Mouse (Mus musculus): Measurements from ENCODE around the gene Ube2t. TPM values are rescaled to one million over a fixed set of nuclear protein-coding genes. Genes with fewer than 3 reads are reported as not detected.
A peak's percentile ranks its signal among the peaks of the same experiment; 100 is the strongest.

The Ube2t gene
- total and polyA plus RNA-seq, 2 experiments from 2014 or later: 3.1 to 5.3 TPM

DNA sequence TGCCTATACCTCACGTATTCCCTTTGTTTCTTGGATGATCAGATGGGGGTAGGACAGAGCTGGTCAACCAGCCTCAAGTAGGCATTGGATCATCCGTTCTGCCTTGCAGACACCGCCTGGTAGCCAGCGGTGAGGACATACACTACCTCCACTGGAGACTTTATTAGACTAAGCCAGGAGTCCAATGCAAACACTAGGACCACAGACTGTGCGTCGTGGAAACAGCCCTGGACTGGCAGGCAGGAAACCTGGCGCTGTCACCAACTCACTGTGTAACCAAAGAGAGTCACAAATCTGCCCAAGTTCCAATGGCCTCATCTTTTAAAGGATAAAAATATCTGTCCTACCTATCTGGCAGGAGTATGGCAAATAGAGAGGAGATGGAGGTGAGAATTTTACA is 34.1 kb downstream of the Ube2t start:
- no peaks in the 10 kb centered on the region for H3K27me3 ChIP-seq (ENCODE audit: insufficient read depth, low read length)
- H3K4me2 ChIP-seq (ENCODE audit: low read depth, low read length, poor library complexity, severe bottlenecking): no peak overlapping the region
- no peaks in the 10 kb centered on the region for H3K4me1 ChIP-seq (ENCODE audit: insufficient read depth, low read length)
- no peak for TF ChIP-seq CTCF (IDR thresholded peaks at IDR 0.05)
- WGBS: 87% methylated on average over 7 of the region's 7 CpGs
- H3K4me3 ChIP-seq (ENCODE audit: low read depth, low read length): no peak overlapping the region
- H3K9ac ChIP-seq (replicated peaks; ENCODE audit: low read length, poor library complexity, severe bottlenecking): no peak overlapping the region
- DNase-seq (ENCODE audit: low spot score) (no peak), ATAC-seq (ENCODE audit: low FRiP score) (no peak)
- H3K36me3 ChIP-seq (ENCODE audit: insufficient read depth, low read length): no peaks in the 10 kb centered on the region
- no peak overlapping the region for H3K27ac ChIP-seq (ENCODE audit: low read depth, low read length)
- no peaks in the 10 kb centered on the region for H3K9me3 ChIP-seq (ENCODE audit: low read length)

DNA sequence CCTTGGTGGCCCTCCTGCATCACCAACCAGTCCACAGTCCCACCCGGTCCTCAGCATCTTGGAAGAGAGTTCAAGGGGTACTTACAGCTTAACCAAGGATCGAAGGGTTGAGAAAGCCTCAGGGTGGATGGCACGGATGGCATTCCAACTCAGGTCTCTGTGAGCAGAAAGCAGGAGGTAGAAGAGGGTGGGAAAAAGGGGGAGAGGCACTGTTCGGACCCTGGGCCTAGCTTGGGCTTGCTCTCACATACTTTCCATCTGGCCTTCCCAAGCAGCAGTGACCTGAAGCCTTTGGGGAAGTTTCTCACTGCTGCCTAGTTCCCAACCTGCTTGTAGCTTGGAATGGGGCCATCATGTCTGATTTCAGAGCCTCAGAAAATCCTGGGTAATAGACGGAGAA is 35.2 kb downstream of the Ube2t start:
- Histone ChIP-seq H3K4me1 (ENCODE audit: insufficient read depth, low read length) (no peaks in the 10 kb centered on the region), H3K27me3 (ENCODE audit: insufficient read depth, low read length) (no peaks in the 10 kb centered on the region), H3K4me2 (ENCODE audit: low read depth, low read length, poor library complexity, severe bottlenecking) (no peak overlapping the region), H3K9me3 (ENCODE audit: low read length) (no peaks in the 10 kb centered on the region), H3K9ac (replicated peaks; ENCODE audit: low read length, poor library complexity, severe bottlenecking) (no peak overlapping the region), H3K4me3 (ENCODE audit: low read depth, low read length) (no peak overlapping the region), H3K27ac (ENCODE audit: low read depth, low read length) (no peak overlapping the region), H3K36me3 (ENCODE audit: insufficient read depth, low read length) (no peaks in the 10 kb centered on the region)
- TF ChIP-seq CTCF (IDR thresholded peaks at IDR 0.05): no peak
- whole genome bisulfite sequencing: 80% methylated on average over 5 of the region's 5 CpGs
- DNase-seq (ENCODE audit: low spot score): no peak
- no peak for ATAC-seq (ENCODE audit: low FRiP score)

DNA sequence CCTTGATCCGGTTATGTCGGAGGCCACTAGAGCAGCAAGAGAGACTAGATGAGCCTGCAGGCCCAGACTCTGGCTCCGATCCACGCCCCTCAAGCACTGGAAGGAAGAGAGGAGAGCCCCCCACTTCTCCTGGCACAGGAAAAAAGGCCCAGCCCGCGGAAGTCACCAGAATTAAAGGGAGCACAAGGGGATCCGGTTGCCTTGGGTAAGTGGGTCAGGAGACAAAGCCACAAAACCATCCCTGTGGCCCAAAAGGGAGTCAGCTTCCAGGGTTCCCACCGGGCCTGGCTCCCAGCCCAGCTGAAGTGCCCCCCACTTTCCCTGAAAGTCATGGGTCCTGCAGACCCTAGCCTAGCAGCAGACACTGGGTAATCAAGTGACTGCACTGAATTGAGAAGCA is 35.9 kb downstream of the Ube2t start:
- DNase-seq (ENCODE audit: low spot score) (peak; percentile 74), ATAC-seq (ENCODE audit: low FRiP score) (no peak)
- Histone ChIP-seq H3K27me3 (ENCODE audit: insufficient read depth, low read length) (no peaks in the 10 kb centered on the region), H3K9ac (replicated peaks; ENCODE audit: low read length, poor library complexity, severe bottlenecking) (no peak overlapping the region), H3K4me1 (ENCODE audit: insufficient read depth, low read length) (no peaks in the 10 kb centered on the region), H3K9me3 (ENCODE audit: low read length) (no peaks in the 10 kb centered on the region), H3K36me3 (ENCODE audit: insufficient read depth, low read length) (no peaks in the 10 kb centered on the region), H3K27ac (ENCODE audit: low read depth, low read length) (no peak overlapping the region), H3K4me3 (ENCODE audit: low read depth, low read length) (no peak overlapping the region), H3K4me2 (ENCODE audit: low read depth, low read length, poor library complexity, severe bottlenecking) (no peak overlapping the region)
- TF ChIP-seq CTCF (IDR thresholded peaks at IDR 0.05): no peak
- WGBS: 78% methylated on average over 8 of the region's 8 CpGs

DNA sequence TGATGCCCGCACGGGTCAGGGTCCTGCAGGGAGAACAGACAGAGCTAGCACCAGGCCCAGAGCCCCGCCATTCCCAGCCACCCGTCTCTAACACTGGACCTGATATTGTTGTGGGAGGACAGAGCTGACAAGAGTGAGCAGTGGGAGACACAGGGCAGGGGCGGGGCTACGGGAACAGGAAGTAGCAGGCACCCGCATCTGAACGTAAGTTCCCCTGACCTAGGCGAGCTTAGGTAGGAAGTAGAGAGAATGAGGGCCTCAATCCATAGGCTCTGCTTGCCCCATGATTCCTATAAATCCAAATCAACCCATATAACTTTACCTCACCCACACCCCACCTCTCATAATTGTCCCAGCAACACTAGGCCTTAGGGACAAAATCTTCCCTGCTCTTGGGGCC is 38.2 kb downstream of the Ube2t start:
- WGBS: 88% methylated on average over 9 of the region's 9 CpGs
- no peak for TF ChIP-seq CTCF (IDR thresholded peaks at IDR 0.05)
- Histone ChIP-seq H3K4me3 (ENCODE audit: low read depth, low read length) (no peak overlapping the region), H3K4me1 (ENCODE audit: insufficient read depth, low read length) (no peaks in the 10 kb centered on the region), H3K27ac (ENCODE audit: low read depth, low read length) (no peak overlapping the region), H3K36me3 (ENCODE audit: insufficient read depth, low read length) (no peaks in the 10 kb centered on the region), H3K4me2 (ENCODE audit: low read depth, low read length, poor library complexity, severe bottlenecking) (no peak overlapping the region), H3K9ac (replicated peaks; ENCODE audit: low read length, poor library complexity, severe bottlenecking) (no peak overlapping the region), H3K27me3 (ENCODE audit: insufficient read depth, low read length) (no peaks in the 10 kb centered on the region), H3K9me3 (ENCODE audit: low read length) (no peaks in the 10 kb centered on the region)
- ATAC-seq (ENCODE audit: low FRiP score) (no peak), DNase-seq (ENCODE audit: low spot score) (no peak)

DNA sequence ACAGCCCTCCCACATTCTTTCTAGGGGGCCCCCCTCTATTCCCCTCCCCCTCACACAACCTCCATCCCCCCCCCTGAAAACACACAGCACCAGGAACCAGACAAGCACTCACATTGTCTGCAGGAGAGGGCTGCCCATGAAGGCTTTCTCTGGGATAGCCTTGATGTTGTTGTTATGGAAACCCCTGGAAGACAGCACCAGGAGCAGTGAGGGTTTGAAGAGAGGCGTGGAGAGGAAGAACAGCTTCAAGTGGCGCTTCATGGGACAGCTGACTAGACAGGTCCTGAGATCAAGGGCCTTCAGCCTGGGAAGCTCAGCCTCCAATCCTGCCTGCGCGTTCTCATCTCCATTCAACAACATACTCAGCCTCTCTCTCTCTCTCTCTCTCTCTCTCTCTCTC is 41.0 kb downstream of the Ube2t start:
- DNase-seq (ENCODE audit: low spot score) (peak; percentile 32), ATAC-seq (ENCODE audit: low FRiP score) (peak; percentile 63; the same call in 1 of the 2 replicates)
- H3K9me3 ChIP-seq (ENCODE audit: low read length): no peaks in the 10 kb centered on the region
- no peak overlapping the region for H3K4me3 ChIP-seq (ENCODE audit: low read depth, low read length)
- no peak for TF ChIP-seq CTCF (IDR thresholded peaks at IDR 0.05)
- WGBS: 23% methylated on average over 4 of the region's 4 CpGs
- H3K36me3 ChIP-seq (ENCODE audit: insufficient read depth, low read length): no peaks in the 10 kb centered on the region
- H3K9ac ChIP-seq (replicated peaks; ENCODE audit: low read length, poor library complexity, severe bottlenecking): no peak overlapping the region
- no peaks in the 10 kb centered on the region for H3K4me1 ChIP-seq (ENCODE audit: insufficient read depth, low read length)
- H3K27ac ChIP-seq (ENCODE audit: low read depth, low read length): no peak overlapping the region
- H3K27me3 ChIP-seq (ENCODE audit: insufficient read depth, low read length): no peaks in the 10 kb centered on the region
- H3K4me2 ChIP-seq (ENCODE audit: low read depth, low read length, poor library complexity, severe bottlenecking): no peak overlapping the region

DNA sequence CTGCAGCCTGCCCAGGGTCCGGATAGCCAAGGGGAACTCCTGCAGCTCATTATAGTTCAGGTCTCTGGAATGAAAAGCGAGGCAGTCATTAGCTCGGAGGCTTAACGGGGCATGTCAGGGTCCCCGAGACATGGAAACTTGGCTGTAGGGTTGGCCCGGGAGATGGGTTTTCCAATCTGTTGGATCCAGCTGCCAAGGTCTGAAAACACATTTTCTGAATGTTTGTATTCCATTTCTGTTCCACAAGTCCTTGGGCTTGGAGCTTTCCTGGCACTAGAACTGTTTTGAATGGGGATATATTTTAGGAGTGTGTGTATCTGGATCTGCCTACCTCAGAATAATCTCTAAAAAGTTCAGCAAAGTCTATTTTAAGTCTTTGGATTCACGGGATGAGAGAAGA is 43.3 kb downstream of the Ube2t start:
- WGBS: 65% methylated on average over 7 of the region's 7 CpGs
- no peak for TF ChIP-seq CTCF (IDR thresholded peaks at IDR 0.05)
- no peaks in the 10 kb centered on the region for H3K9me3 ChIP-seq (ENCODE audit: low read length)
- ATAC-seq (ENCODE audit: low FRiP score): no peak
- H3K27me3 ChIP-seq (ENCODE audit: insufficient read depth, low read length): no peaks in the 10 kb centered on the region
- H3K9ac ChIP-seq (replicated peaks; ENCODE audit: low read length, poor library complexity, severe bottlenecking): no peak overlapping the region
- no peaks in the 10 kb centered on the region for H3K36me3 ChIP-seq (ENCODE audit: insufficient read depth, low read length)
- no peak overlapping the region for H3K27ac ChIP-seq (ENCODE audit: low read depth, low read length)
- DNase-seq (ENCODE audit: low spot score): no peak
- no peak overlapping the region for H3K4me2 ChIP-seq (ENCODE audit: low read depth, low read length, poor library complexity, severe bottlenecking)
- H3K4me3 ChIP-seq (ENCODE audit: low read depth, low read length): no peak overlapping the region
- H3K4me1 ChIP-seq (ENCODE audit: insufficient read depth, low read length): no peaks in the 10 kb centered on the region
